16 mouse cellular contexts compared by ENCODE assay signal in genomic region chr9:16437805-16438204, GRCm38 (mm10).
A peak's percentile ranks its signal among the peaks of the same experiment; 100 is the strongest.
DNase-seq lines count a peak whose midpoint lies in the region; ATAC-seq lines count a peak whose summit lies in the region.
"Had no signal": no experiment of that assay in that cellular context is flagged by ENCODE, and none has a peak within 500 bp of the region (broad histone marks: within the 10 kb centered on the region; RNA-seq: fewer than 3 reads in every experiment).

No protein-coding gene starts in this region.

- H3K4me2 ChIP-seq in forebrain, embryonic 15.5 days (replicated peaks), result peak overlapping the region; percentile 26; the same call in 1 of the 2 replicates
- H3K4me2 ChIP-seq in midbrain, embryonic 11.5 days, result no peak overlapping the region
- H3K4me2 ChIP-seq: stomach, embryonic 15.5 days had no signal

- no peaks in the 10 kb centered on the region for H3K27me3 ChIP-seq in forebrain, embryonic 15.5 days
- no peaks in the 10 kb centered on the region for H3K27me3 ChIP-seq in midbrain, embryonic 11.5 days (ENCODE audit: control insufficient read depth, insufficient read depth, low read length)
- H3K27me3 ChIP-seq: stomach, embryonic 15.5 days had no signal

- H3K9ac ChIP-seq in forebrain, embryonic 15.5 days (replicated peaks), result no peak overlapping the region
- no peak overlapping the region for H3K9ac ChIP-seq in midbrain, embryonic 11.5 days (ENCODE audit: low read length)
- H3K9ac ChIP-seq: stomach, embryonic 15.5 days had no signal

- no peak overlapping the region for H3K4me3 ChIP-seq in forebrain, embryonic 15.5 days
- H3K4me3 ChIP-seq in midbrain, embryonic 11.5 days (ENCODE audit: low read depth, low read length), result no peak overlapping the region
- H3K4me3 ChIP-seq: stomach, embryonic 15.5 days had no signal

- H3K27ac ChIP-seq in forebrain, embryonic 15.5 days (replicated peaks), result peak overlapping the region; percentile 35
- peak overlapping the region; percentile 80 for H3K27ac ChIP-seq in midbrain, embryonic 11.5 days (ENCODE audit: low read depth, low read length)
- H3K27ac ChIP-seq: stomach, embryonic 15.5 days had no signal

- ATAC-seq in forebrain, embryonic 15.5 days (replicated peaks), result peak; percentile 63
- ATAC-seq in midbrain, embryonic 11.5 days (ENCODE audit: low FRiP score), result peak; percentile 85
- ATAC-seq in megakaryocyte progenitor cell, adult 5-6 weeks (replicated peaks; ENCODE audit: poor library complexity), result no peak

- peak; percentile 6 to 9 for DNase-seq in layer of hippocampus, postnatal 36 days
- DNase-seq in layer of hippocampus, postnatal 25 days (ENCODE audit: extremely low spot score in 1 of 2, low spot score in 1 of 2), result no peak
- peak; percentile 91 for DNase-seq in midbrain, embryonic 11.5 days (ENCODE audit: low spot score, missing footprints)
- DNase-seq in retina, embryonic 14.5 days (ENCODE audit: low spot score), result peak; percentile 34
- DNase-seq in urinary bladder, postnatal 14 days (ENCODE audit: low spot score), result no peak
- no peak for DNase-seq in left cerebral cortex, adult 9 months (ENCODE audit: low spot score in 2 of 2)
- DNase-seq: cerebellum, postnatal 36 days; heart, adult 18-20 months; heart, postnatal 4 days; lung, postnatal 4 days; right cerebral cortex, postnatal 25 days; thymus, postnatal 4 days had no signal

- peaks cover 51% of the 10 kb centered on the region for H3K4me1 ChIP-seq in forebrain, embryonic 15.5 days
- H3K4me1 ChIP-seq in midbrain, embryonic 11.5 days (ENCODE audit: control insufficient read depth, insufficient read depth, low read length), result peaks cover 39% of the 10 kb centered on the region

- H3K9me3 ChIP-seq in forebrain, embryonic 15.5 days, result no peaks in the 10 kb centered on the region
- H3K9me3 ChIP-seq in midbrain, embryonic 11.5 days (ENCODE audit: control insufficient read depth, low read length), result no peaks in the 10 kb centered on the region
- H3K9me3 ChIP-seq: G1E; stomach, embryonic 15.5 days had no signal

- 3% methylated on average over 5 of the region's 5 CpGs for WGBS in forebrain, embryonic 15.5 days
- 4% methylated on average over 5 of the region's 5 CpGs for WGBS in midbrain, embryonic 11.5 days

- H3K36me3 ChIP-seq in forebrain, embryonic 15.5 days, result no peaks in the 10 kb centered on the region
- no peaks in the 10 kb centered on the region for H3K36me3 ChIP-seq in midbrain, embryonic 11.5 days (ENCODE audit: control insufficient read depth, insufficient read depth, low read length)
- H3K36me3 ChIP-seq: G1E; stomach, embryonic 15.5 days had no signal

Comparison
In these comparisons a context has a peak if more than half of its experiments do, and no peak if none do; other contexts are left out.
1. DNase-seq: peak in layer of hippocampus, postnatal 36 days (2 of 2), midbrain, embryonic 11.5 days (single experiment) and retina, embryonic 14.5 days (single experiment); none in layer of hippocampus, postnatal 25 days (0 of 2), urinary bladder, postnatal 14 days (single experiment) and left cerebral cortex, adult 9 months (0 of 2).